Mouse (Mus musculus): ENCODE results near the gene Phykpl. TPM values are rescaled to one million over a fixed set of nuclear protein-coding genes. Genes with fewer than 3 reads are reported as not detected.
A peak's percentile ranks its signal among the peaks of the same experiment; 100 is the strongest.

The Phykpl gene
- polyA plus RNA-seq, 1 experiment from 2014 or later: 14.5 TPM

DNA sequence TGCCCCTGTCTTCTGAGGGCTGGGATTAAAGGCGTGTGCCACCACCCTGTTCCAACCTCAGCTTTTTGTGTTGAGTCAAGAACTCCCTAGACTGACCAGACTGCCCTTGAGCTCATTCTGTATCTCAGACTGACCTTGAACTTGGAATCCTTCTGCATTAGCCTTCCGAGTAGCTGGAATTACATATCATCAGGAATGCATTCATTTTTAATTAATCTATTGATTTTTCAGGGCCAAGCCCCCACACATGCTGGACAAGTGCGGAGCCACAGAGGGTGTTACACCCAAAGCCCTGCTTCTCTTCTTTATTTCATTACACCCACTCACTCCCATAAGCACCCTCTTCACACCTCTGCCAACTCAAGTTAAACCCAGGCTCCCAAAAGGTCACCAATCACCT, 49.2 kb downstream of the Phykpl start:
- Histone ChIP-seq H3K9ac (replicated peaks) (no peak overlapping the region), H3K36me3 (replicated peaks; ENCODE audit: insufficient read depth, low read length) (peaks cover 16% of the 10 kb centered on the region), H3K4me2 (ENCODE audit: low read depth, low read length) (no peak overlapping the region), H3K4me3 (ENCODE audit: low read depth, low read length) (no peak overlapping the region), H3K4me1 (ENCODE audit: insufficient read depth) (peaks cover 16% of the 10 kb centered on the region), H3K27ac (ENCODE audit: low read depth) (0 out of 2 replicates have a peak overlapping the region, but pooled peaks have one; percentile 11), H3K27me3 (ENCODE audit: insufficient read depth, low read length) (no peaks in the 10 kb centered on the region), H3K9me3 (ENCODE audit: low read length) (no peaks in the 10 kb centered on the region)
- DNase-seq: no peak
- WGBS (ENCODE audit: insufficient replicate concordance): 87% methylated on average over 3 of the region's 3 CpGs
- no peak for TF ChIP-seq CTCF (IDR thresholded peaks at IDR 0.05; ENCODE audit: low read depth)
- TF ChIP-seq EP300 (IDR thresholded peaks at IDR 0.05; ENCODE audit: low read depth): no peak
- ATAC-seq: no peak

DNA sequence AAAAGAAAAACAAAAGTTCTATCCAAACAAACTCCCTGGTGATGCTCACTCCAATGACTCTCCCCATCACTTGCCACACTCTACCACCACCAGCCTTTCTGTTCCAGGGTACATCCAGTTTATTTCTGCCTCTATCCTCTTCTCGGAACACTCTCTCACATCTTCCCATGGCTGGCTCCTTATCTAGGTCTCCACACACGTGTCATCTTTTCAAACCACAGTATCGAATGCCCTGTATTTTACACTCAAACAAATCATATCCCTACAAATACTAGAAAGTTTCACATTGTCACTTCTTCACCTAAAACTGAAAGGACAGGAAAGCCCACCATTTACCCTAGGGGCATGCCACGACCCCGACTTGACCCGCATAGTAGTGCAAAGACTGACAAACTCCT, 50.6 kb downstream of the Phykpl start:
- peak overlapping the region; percentile 84 for H3K4me3 ChIP-seq (ENCODE audit: low read depth, low read length)
- peaks cover 8% of the 10 kb centered on the region; the same call in 1 of the 2 replicates for H3K36me3 ChIP-seq (replicated peaks; ENCODE audit: insufficient read depth, low read length)
- peak overlapping the region; percentile 96 for H3K27ac ChIP-seq (ENCODE audit: low read depth)
- ATAC-seq (no peak), DNase-seq (no peak)
- peak overlapping the region; percentile 89 for H3K4me2 ChIP-seq (ENCODE audit: low read depth, low read length)
- 8% methylated on average over 6 of the region's 6 CpGs for WGBS (ENCODE audit: insufficient replicate concordance)
- H3K27me3 ChIP-seq (ENCODE audit: insufficient read depth, low read length): no peaks in the 10 kb centered on the region
- H3K9ac ChIP-seq (replicated peaks): peak overlapping the region; percentile 87
- TF ChIP-seq EP300 (IDR thresholded peaks at IDR 0.05; ENCODE audit: low read depth): no peak
- no peak for TF ChIP-seq CTCF (IDR thresholded peaks at IDR 0.05; ENCODE audit: low read depth)
- peaks cover 16% of the 10 kb centered on the region for H3K4me1 ChIP-seq (ENCODE audit: insufficient read depth)
- no peaks in the 10 kb centered on the region for H3K9me3 ChIP-seq (ENCODE audit: low read length)

DNA sequence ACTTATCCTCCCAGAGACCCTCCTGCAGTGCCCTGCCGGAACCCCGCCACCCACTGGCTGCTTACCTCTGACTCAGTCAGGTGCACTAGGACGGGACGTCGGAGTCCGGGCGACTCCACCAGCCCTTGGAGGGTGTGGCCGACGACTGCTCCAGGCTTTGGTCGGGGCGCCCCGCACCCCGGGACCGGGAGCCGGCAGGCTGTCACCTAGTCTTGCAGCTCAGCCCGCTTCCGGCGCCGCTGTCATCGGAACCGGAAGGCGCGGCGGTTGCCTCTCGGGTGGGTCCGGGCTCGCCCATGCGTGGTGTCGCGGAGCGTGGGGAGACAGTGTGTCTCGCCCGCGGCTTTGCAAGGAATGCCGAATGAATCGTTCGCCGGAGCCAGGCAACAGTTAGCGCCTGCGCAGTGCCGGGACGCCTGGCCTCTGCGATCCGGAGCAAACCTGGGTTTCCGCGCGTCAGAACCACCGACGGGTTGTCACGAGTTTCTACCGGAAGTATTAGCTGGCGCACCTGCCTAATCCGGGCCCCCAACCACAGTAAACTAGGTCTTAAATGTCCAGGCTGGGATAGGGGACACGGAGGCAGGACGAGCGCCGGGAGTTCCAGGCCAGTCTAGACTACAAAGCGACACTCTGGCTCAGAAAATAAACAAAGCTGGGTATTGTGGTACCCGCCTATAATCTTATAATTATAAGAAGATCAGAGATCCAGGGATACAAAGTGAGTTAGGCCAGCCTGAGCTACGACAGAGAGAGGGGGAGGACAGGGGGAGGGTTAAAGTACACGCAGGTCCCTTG, 51.2 kb downstream of the Phykpl start, which contains the start of gene Rmnd5b:
TSS of gene Rmnd5b (minus strand) at position 372 of the 798 bp plus-strand sequence.
- peaks cover 16% of the 10 kb centered on the region for H3K4me1 ChIP-seq (ENCODE audit: insufficient read depth)
- peak within 1 kb of the TSS; percentile 89 for H3K4me2 ChIP-seq (ENCODE audit: low read depth, low read length)
- H3K9me3 ChIP-seq (ENCODE audit: low read length): no peaks in the 10 kb centered on the region
- no peaks in the 10 kb centered on the region for H3K27me3 ChIP-seq (ENCODE audit: insufficient read depth, low read length)
- peak; percentile 90 for ATAC-seq
- 1% methylated on average over 61 of the region's 61 CpGs for WGBS (ENCODE audit: insufficient replicate concordance)
- no peak for TF ChIP-seq EP300 (IDR thresholded peaks at IDR 0.05; ENCODE audit: low read depth)
- TF ChIP-seq CTCF (IDR thresholded peaks at IDR 0.05; ENCODE audit: low read depth): peak; percentile 32; the same call in 1 of the 2 replicates
- peak within 1 kb of the TSS; percentile 96 for H3K27ac ChIP-seq (ENCODE audit: low read depth)
- peaks cover 8% of the 10 kb centered on the region; the same call in 1 of the 2 replicates for H3K36me3 ChIP-seq (replicated peaks; ENCODE audit: insufficient read depth, low read length)
- H3K4me3 ChIP-seq (ENCODE audit: low read depth, low read length): peak within 1 kb of the TSS; percentile 84
- H3K9ac ChIP-seq (replicated peaks): peak within 1 kb of the TSS; percentile 87
- peak; percentile 88 for DNase-seq

DNA sequence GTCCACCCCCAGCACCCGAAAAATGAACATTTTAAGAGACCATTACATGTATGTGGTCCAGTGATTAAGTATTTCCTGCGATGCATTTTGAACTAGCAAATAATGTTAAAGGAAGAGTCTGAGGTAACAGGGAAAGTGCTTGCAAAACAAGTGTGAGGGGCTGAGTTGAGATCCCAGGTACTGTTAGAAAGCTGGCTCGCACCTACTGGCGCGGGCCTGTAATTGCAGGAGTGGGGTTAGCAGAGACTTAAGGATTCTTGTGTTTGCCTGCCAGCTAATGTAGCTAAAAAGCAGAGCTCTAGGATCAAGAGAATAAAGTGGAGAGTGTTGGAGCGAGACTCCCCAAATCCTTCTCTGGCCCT, 51.7 kb downstream of the Phykpl start:
- peak overlapping the region; percentile 84 for H3K4me3 ChIP-seq (ENCODE audit: low read depth, low read length)
- DNase-seq: peak; percentile 76
- no peaks in the 10 kb centered on the region for H3K9me3 ChIP-seq (ENCODE audit: low read length)
- peak; percentile 67 for ATAC-seq
- peak overlapping the region; percentile 89 for H3K4me2 ChIP-seq (ENCODE audit: low read depth, low read length)
- peaks cover 4% of the 10 kb centered on the region; the same call in 1 of the 2 replicates for H3K36me3 ChIP-seq (replicated peaks; ENCODE audit: insufficient read depth, low read length)
- no peaks in the 10 kb centered on the region for H3K27me3 ChIP-seq (ENCODE audit: insufficient read depth, low read length)
- peak overlapping the region; percentile 96 for H3K27ac ChIP-seq (ENCODE audit: low read depth)
- 6% methylated on average over 6 of the region's 6 CpGs for WGBS (ENCODE audit: insufficient replicate concordance)
- peak overlapping the region; percentile 87 for H3K9ac ChIP-seq (replicated peaks)
- TF ChIP-seq CTCF (IDR thresholded peaks at IDR 0.05; ENCODE audit: low read depth) (peak; percentile 82), EP300 (IDR thresholded peaks at IDR 0.05; ENCODE audit: low read depth) (no peak)
- peaks cover 16% of the 10 kb centered on the region for H3K4me1 ChIP-seq (ENCODE audit: insufficient read depth)

DNA sequence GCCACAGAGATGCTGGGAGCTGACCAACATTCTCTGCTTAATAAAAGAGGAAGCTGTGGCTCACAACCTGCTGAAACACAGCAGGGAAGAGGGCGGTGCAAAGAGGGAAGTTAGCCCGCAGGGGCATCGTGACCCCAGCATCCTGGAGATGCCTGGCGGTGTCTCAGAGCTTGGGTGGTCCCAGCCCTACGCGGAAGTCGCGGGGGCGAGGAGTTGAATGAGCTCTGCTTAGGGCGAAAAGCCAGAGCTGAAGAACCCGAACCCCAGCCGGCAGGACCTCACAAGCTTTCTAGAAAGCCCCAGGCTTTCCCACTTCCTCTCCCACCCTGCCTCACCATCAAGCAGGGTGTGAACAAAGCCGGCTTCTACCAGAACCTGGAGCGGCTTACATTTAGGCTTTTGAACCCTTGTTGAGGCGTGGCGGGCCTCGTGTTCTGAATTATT, 53.4 kb downstream of the Phykpl start:
- peak overlapping the region; percentile 46 for H3K9ac ChIP-seq (replicated peaks)
- no peaks in the 10 kb centered on the region for H3K36me3 ChIP-seq (replicated peaks; ENCODE audit: insufficient read depth, low read length)
- DNase-seq (peak; percentile 62), ATAC-seq (no peak)
- H3K4me2 ChIP-seq (ENCODE audit: low read depth, low read length): peak overlapping the region; percentile 59
- H3K9me3 ChIP-seq (ENCODE audit: low read length): no peaks in the 10 kb centered on the region
- TF ChIP-seq CTCF (IDR thresholded peaks at IDR 0.05; ENCODE audit: low read depth): no peak
- no peak for TF ChIP-seq EP300 (IDR thresholded peaks at IDR 0.05; ENCODE audit: low read depth)
- H3K4me3 ChIP-seq (ENCODE audit: low read depth, low read length): peak overlapping the region; percentile 21; the same call in 1 of the 2 replicates
- peak overlapping the region; percentile 81 for H3K27ac ChIP-seq (ENCODE audit: low read depth)
- peaks cover 16% of the 10 kb centered on the region for H3K4me1 ChIP-seq (ENCODE audit: insufficient read depth)
- WGBS (ENCODE audit: insufficient replicate concordance): 6% methylated on average over 17 of the region's 17 CpGs
- H3K27me3 ChIP-seq (ENCODE audit: insufficient read depth, low read length): no peaks in the 10 kb centered on the region

DNA sequence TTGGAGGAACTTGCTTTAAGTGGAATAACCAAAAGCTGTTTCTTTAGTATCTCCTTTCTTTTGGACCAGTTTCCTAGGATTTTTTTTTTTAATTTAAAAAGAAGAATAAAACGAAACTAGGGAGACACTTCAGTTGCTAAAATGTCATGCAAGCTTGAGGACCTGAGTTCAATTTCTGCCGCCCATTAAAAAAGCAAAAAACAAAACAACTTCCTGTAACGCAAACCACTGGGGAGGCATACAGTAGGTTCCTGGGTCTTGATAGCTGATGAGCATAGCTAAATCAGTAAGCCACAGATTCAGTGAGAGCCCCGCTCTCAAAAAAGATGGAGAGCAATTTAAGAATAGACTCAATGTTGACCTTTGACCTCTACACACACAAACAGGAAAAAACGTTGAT, 53.9 kb downstream of the Phykpl start:
- ATAC-seq (no peak), DNase-seq (no peak)
- Histone ChIP-seq H3K27me3 (ENCODE audit: insufficient read depth, low read length) (no peaks in the 10 kb centered on the region), H3K36me3 (replicated peaks; ENCODE audit: insufficient read depth, low read length) (no peaks in the 10 kb centered on the region), H3K4me2 (ENCODE audit: low read depth, low read length) (peak overlapping the region; percentile 59), H3K9ac (replicated peaks) (peak overlapping the region; percentile 46; the same call in 1 of the 2 replicates), H3K27ac (ENCODE audit: low read depth) (peak overlapping the region; percentile 81), H3K9me3 (ENCODE audit: low read length) (no peaks in the 10 kb centered on the region), H3K4me1 (ENCODE audit: insufficient read depth) (peaks cover 16% of the 10 kb centered on the region), H3K4me3 (ENCODE audit: low read depth, low read length) (peak overlapping the region; percentile 21; the same call in 1 of the 2 replicates)
- WGBS (ENCODE audit: insufficient replicate concordance): 53% methylated on average over 5 of the region's 5 CpGs
- TF ChIP-seq CTCF (IDR thresholded peaks at IDR 0.05; ENCODE audit: low read depth) (no peak), EP300 (IDR thresholded peaks at IDR 0.05; ENCODE audit: low read depth) (no peak)
